In the genomic region with DNA sequence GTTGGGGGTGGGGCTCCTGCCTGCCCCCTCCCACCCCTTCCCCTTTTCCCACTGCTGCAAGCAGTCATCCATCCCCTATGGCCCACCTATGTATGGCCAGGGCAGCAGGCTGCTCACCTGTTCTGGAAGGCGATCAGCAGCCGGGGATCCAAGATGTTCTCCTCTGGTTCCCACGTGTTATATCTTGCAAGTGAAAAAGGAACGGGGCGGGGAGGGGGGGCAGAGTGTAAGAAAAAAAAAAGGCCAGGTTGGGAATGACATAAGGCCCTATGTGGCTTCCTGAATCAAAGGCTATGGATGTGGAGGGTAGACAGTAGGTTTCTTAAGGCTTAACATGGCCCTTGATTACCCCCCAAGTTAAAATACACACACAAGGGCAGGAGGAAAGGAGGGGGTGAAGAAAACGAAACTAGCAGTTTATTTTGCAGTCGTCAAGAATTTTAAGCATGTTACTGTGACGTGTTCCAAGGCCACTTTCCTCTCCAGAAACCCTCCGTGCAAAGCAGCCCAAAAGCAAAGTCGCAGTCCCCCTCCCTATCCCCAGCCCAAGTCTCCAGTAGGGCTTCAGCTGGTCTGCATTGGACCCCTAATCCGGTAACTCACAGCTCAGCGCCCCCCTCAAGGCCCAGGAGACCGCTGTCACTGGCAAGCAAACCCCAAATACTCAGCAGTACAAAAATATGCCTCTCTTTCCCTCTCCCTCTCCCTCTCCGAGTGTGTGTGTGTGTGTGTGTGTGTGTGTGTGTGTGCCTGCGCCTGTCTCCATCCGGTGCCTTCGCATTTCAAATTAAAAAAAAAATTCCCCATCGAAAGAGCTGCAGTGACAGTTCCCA, we compare ENCODE assay signal across 8 mouse cellular contexts. TPM values are rescaled to one million over a fixed set of nuclear protein-coding genes. Genes with fewer than 3 reads are reported as not detected.
DNase-seq lines count a peak whose midpoint lies in the region; ATAC-seq and TF ChIP-seq lines count a peak whose summit lies in the region.

No protein-coding gene starts in this region.

- peak; percentile 42 for DNase-seq in liver, adult 2 months (ENCODE audit: extremely low read depth, low read depth, low spot score)
- DNase-seq in liver: no peak
- DNase-seq in brain, embryonic 14.5 days (ENCODE audit: low read depth): peak; percentile 70
- peak; percentile 80 for DNase-seq in intestine, embryonic 14.5 days (ENCODE audit: low spot score)
- peak; percentile 70 for DNase-seq in naive thymus-derived CD4-positive, alpha-beta T cell, adult 2 months (ENCODE audit: low read depth)
- no peak for DNase-seq in frontal cortex, postnatal 36 days (ENCODE audit: low spot score in 2 of 2)

- peak overlapping the region; percentile 65 for H3K4me2 ChIP-seq in forebrain, embryonic 15.5 days (replicated peaks)
- H3K4me2 ChIP-seq in intestine, embryonic 14.5 days (ENCODE audit: low read length): peak overlapping the region; percentile 93
- H3K4me2 ChIP-seq in limb, embryonic 15.5 days: peak overlapping the region; percentile 82

- H3K9ac ChIP-seq in liver, adult 2 months (ENCODE audit: low read depth, low read length): peak overlapping the region; percentile 100
- H3K9ac ChIP-seq in forebrain, embryonic 15.5 days (replicated peaks): peak overlapping the region; percentile 92
- H3K9ac ChIP-seq in intestine, embryonic 14.5 days (ENCODE audit: low read length): peak overlapping the region; percentile 91
- peak overlapping the region; percentile 95 for H3K9ac ChIP-seq in limb, embryonic 15.5 days

- H3K4me3 ChIP-seq in liver, adult 2 months (ENCODE audit: insufficient read depth, low read depth, low read length): peak overlapping the region; percentile 99
- H3K4me3 ChIP-seq in forebrain, embryonic 15.5 days: peak overlapping the region; percentile 91
- H3K4me3 ChIP-seq in intestine, embryonic 14.5 days (ENCODE audit: low read depth, low read length): peak overlapping the region; percentile 92
- peak overlapping the region; percentile 90 for H3K4me3 ChIP-seq in limb, embryonic 15.5 days

- H3K36me3 ChIP-seq in liver, adult 2 months (ENCODE audit: control insufficient read depth, insufficient read depth, low read length): no peaks in the 10 kb centered on the region; the same call in 1 of the 2 replicates
- H3K36me3 ChIP-seq in forebrain, embryonic 15.5 days: peaks cover 19% of the 10 kb centered on the region; the same call in 1 of the 2 replicates
- H3K36me3 ChIP-seq in intestine, embryonic 14.5 days (ENCODE audit: control insufficient read depth, insufficient read depth, low read length): peaks cover 31% of the 10 kb centered on the region
- peaks cover 25% of the 10 kb centered on the region for H3K36me3 ChIP-seq in limb, embryonic 15.5 days

- TF ChIP-seq CTCF in liver, adult 2 months (IDR thresholded peaks at IDR 0.05; ENCODE audit: low read depth, low read length): no peak
- no peak for TF ChIP-seq CTCF in brain, embryonic 14.5 days (IDR thresholded peaks at IDR 0.05; ENCODE audit: borderline replicate concordance, extremely low read depth, insufficient read depth, insufficient read length)

- no peaks in the 10 kb centered on the region for H3K9me3 ChIP-seq in forebrain, embryonic 15.5 days
- no peaks in the 10 kb centered on the region for H3K9me3 ChIP-seq in intestine, embryonic 14.5 days (ENCODE audit: control insufficient read depth, low read length)
- no peaks in the 10 kb centered on the region for H3K9me3 ChIP-seq in limb, embryonic 15.5 days

- peaks cover 21% of the 10 kb centered on the region for H3K4me1 ChIP-seq in liver, adult 2 months (ENCODE audit: control insufficient read depth, insufficient read depth, low read length)
- peaks cover 69% of the 10 kb centered on the region for H3K4me1 ChIP-seq in forebrain, embryonic 15.5 days
- H3K4me1 ChIP-seq in intestine, embryonic 14.5 days (replicated peaks; ENCODE audit: control insufficient read depth, insufficient read depth, low read length): peaks cover 68% of the 10 kb centered on the region
- peaks cover 80% of the 10 kb centered on the region for H3K4me1 ChIP-seq in limb, embryonic 15.5 days

- WGBS in liver, adult 2 months: 2% methylated on average over 18 of the region's 18 CpGs
- WGBS in forebrain, embryonic 15.5 days: 3% methylated on average over 18 of the region's 18 CpGs
- 4% methylated on average over 18 of the region's 18 CpGs for WGBS in intestine, embryonic 14.5 days
- WGBS in limb, embryonic 15.5 days: 2% methylated on average over 18 of the region's 18 CpGs

- H3K27me3 ChIP-seq in liver, adult 2 months (ENCODE audit: control insufficient read depth, insufficient read depth, low read length): no peaks in the 10 kb centered on the region
- H3K27me3 ChIP-seq in forebrain, embryonic 15.5 days: peaks cover 39% of the 10 kb centered on the region
- peaks cover 44% of the 10 kb centered on the region for H3K27me3 ChIP-seq in intestine, embryonic 14.5 days (replicated peaks; ENCODE audit: control insufficient read depth, insufficient read depth, low read length)
- peaks cover 58% of the 10 kb centered on the region for H3K27me3 ChIP-seq in limb, embryonic 15.5 days

- peak overlapping the region; percentile 86 for H3K27ac ChIP-seq in liver, adult 2 months (replicated peaks; ENCODE audit: insufficient read depth, low read depth, low read length)
- H3K27ac ChIP-seq in forebrain, embryonic 15.5 days (replicated peaks): peak overlapping the region; percentile 100
- H3K27ac ChIP-seq in intestine, embryonic 14.5 days (ENCODE audit: low read depth): peak overlapping the region; percentile 98
- peak overlapping the region; percentile 99 for H3K27ac ChIP-seq in limb, embryonic 15.5 days

- TF ChIP-seq POLR2A in liver, adult 2 months (IDR thresholded peaks at IDR 0.05; ENCODE audit: extremely low read depth, insufficient read depth, low read length): no peak
- TF ChIP-seq POLR2A in brain, embryonic 14.5 days (IDR thresholded peaks at IDR 0.05; ENCODE audit: borderline replicate concordance, extremely low read depth, insufficient read depth, insufficient read length, poor library complexity, severe bottlenecking): no peak

- peaks cover 24% of the 10 kb centered on the region; the same call in 1 of the 2 replicates for H3K79me2 ChIP-seq in liver, adult 2 months (ENCODE audit: control insufficient read depth, insufficient read depth, low read length)

- ATAC-seq in forebrain, embryonic 15.5 days (replicated peaks): no peak
- no peak for ATAC-seq in intestine, embryonic 14.5 days (replicated peaks; ENCODE audit: low FRiP score, low TSS enrichment, low read depth)
- no peak for ATAC-seq in limb, embryonic 15.5 days (ENCODE audit: insufficient number of reproducible peaks, low FRiP score, low TSS enrichment, low read depth)

RNA-seq across cellular contexts. Expression of gene Cbx4, which starts 1.4 kb away (rescaled TPM):
- total RNA-seq in liver, adult 2 months (2014; rRNA removed): 2.8 and 2.9 TPM in 2 replicates
- 7.9 and 8.2 TPM in 2 replicates for polyA plus RNA-seq in liver, adult 2 months (2012; rRNA removed)
- 30.0 and 34.7 TPM in 2 replicates for polyA plus RNA-seq in brain, embryonic 14.5 days (2012; rRNA removed)
- 15.5 and 16.5 TPM in 2 replicates for polyA plus RNA-seq in forebrain, embryonic 15.5 days (2015; fragmentation: Nextera tagmentation; extraction: Ambion mirVana)
- polyA plus RNA-seq in intestine, embryonic 14.5 days (2014; fragmentation: Nextera tagmentation; extraction: Ambion mirVana): 9.9 and 10.5 TPM in 2 replicates
- polyA plus RNA-seq in limb, embryonic 15.5 days (2015; fragmentation: Nextera tagmentation; extraction: Ambion mirVana): 13.8 and 16.4 TPM in 2 replicates

RNA-seq across cellular contexts. Expression of gene Cbx8, which starts 43.9 kb away (rescaled TPM):
- total RNA-seq in liver, adult 2 months (2014; rRNA removed): 4.3 and 5.1 TPM in 2 replicates
- polyA plus RNA-seq in liver, adult 2 months (2012; rRNA removed): 1.7 and 4.4 TPM in 2 replicates
- polyA plus RNA-seq in brain, embryonic 14.5 days (2012; rRNA removed): 6.5 and 10.4 TPM in 2 replicates
- polyA plus RNA-seq in forebrain, embryonic 15.5 days (2015; fragmentation: Nextera tagmentation; extraction: Ambion mirVana): 13.8 and 14.1 TPM in 2 replicates
- polyA plus RNA-seq in intestine, embryonic 14.5 days (2014; fragmentation: Nextera tagmentation; extraction: Ambion mirVana): 7.7 and 11.4 TPM in 2 replicates
- polyA plus RNA-seq in limb, embryonic 15.5 days (2015; fragmentation: Nextera tagmentation; extraction: Ambion mirVana): 8.9 and 9.6 TPM in 2 replicates

Comparison
In these comparisons a context has a peak if more than half of its experiments do, and no peak if none do; other contexts are left out.
1. DNase-seq: peak in liver, adult 2 months (single experiment), brain, embryonic 14.5 days (single experiment), intestine, embryonic 14.5 days (single experiment) and naive thymus-derived CD4-positive, alpha-beta T cell, adult 2 months (single experiment); none in liver (single experiment) and frontal cortex, postnatal 36 days (0 of 2).
2. Peak in every context shown above with its lines, with median percentiles within 50 percentile points of each other: H3K27ac ChIP-seq, H3K4me3 ChIP-seq, H3K9ac ChIP-seq and H3K4me2 ChIP-seq.